24 mouse cellular contexts compared by ENCODE assay signal in genomic region chr13:39956017-39956416, GRCm38 (mm10).
"Had no signal": no experiment of that assay in that cellular context is flagged by ENCODE, and none has a peak within 500 bp of the region (broad histone marks: within the 10 kb centered on the region; RNA-seq: fewer than 3 reads in every experiment).

No protein-coding gene starts in this region.

- ATAC-seq: forebrain, embryonic 16.5 days; hindbrain, embryonic 16.5 days; inflammation-experienced regulatory T-cells, adult 6 months; intestine, embryonic 15.5 days; intestine, postnatal 0 days had no signal

- H3K4me2 ChIP-seq: heart, embryonic 12.5 days; hindbrain, embryonic 12.5 days; hindbrain, embryonic 14.5 days; intestine, embryonic 15.5 days; limb, embryonic 12.5 days; liver, embryonic 11.5 days; liver, embryonic 13.5 days; liver, embryonic 15.5 days had no signal

- H3K27me3 ChIP-seq: heart, embryonic 12.5 days; hindbrain, embryonic 12.5 days; intestine, embryonic 15.5 days; limb, embryonic 12.5 days; liver, embryonic 13.5 days; liver, embryonic 15.5 days had no signal

- H3K9ac ChIP-seq: heart, embryonic 12.5 days; hindbrain, embryonic 12.5 days; hindbrain, embryonic 14.5 days; intestine, embryonic 15.5 days; limb, embryonic 12.5 days; liver, embryonic 13.5 days; liver, embryonic 15.5 days had no signal

- H3K36me3 ChIP-seq: heart, embryonic 10.5 days; heart, embryonic 12.5 days; hindbrain, embryonic 10.5 days; hindbrain, embryonic 12.5 days; intestine, embryonic 15.5 days; limb, embryonic 10.5 days; limb, embryonic 12.5 days; liver, embryonic 13.5 days; liver, embryonic 15.5 days had no signal

- H3K27ac ChIP-seq: gastrocnemius, adult 2 months; heart, embryonic 10.5 days; hindbrain, embryonic 10.5 days; hindbrain, embryonic 12.5 days; hindbrain, embryonic 14.5 days; intestine, embryonic 15.5 days; layer of hippocampus, adult 2 months; left cerebral cortex, adult 2 months; limb, embryonic 10.5 days; limb, embryonic 12.5 days; liver, embryonic 13.5 days; liver, embryonic 15.5 days had no signal

- DNase-seq: gastrocnemius, adult 2 months; gastrocnemius, postnatal 10 days; gastrocnemius, postnatal 25 days; heart, adult 18-20 months; heart, postnatal 10 days; heart, postnatal 4 days; liver; liver, embryonic 13.5 days had no signal

- H3K4me1 ChIP-seq: heart, embryonic 10.5 days; heart, embryonic 12.5 days; hindbrain, embryonic 10.5 days; hindbrain, embryonic 12.5 days; intestine, embryonic 15.5 days; limb, embryonic 10.5 days; limb, embryonic 12.5 days; liver, embryonic 13.5 days; liver, embryonic 15.5 days had no signal

- H3K4me3 ChIP-seq: gastrocnemius, adult 2 months; heart, embryonic 10.5 days; heart, embryonic 12.5 days; hindbrain, embryonic 10.5 days; hindbrain, embryonic 12.5 days; intestine, embryonic 15.5 days; layer of hippocampus, adult 2 months; left cerebral cortex, adult 2 months; limb, embryonic 10.5 days; limb, embryonic 12.5 days; liver, embryonic 13.5 days; liver, embryonic 15.5 days had no signal

- H3K9me3 ChIP-seq: heart, embryonic 10.5 days; heart, embryonic 12.5 days; hindbrain, embryonic 10.5 days; hindbrain, embryonic 12.5 days; intestine, embryonic 15.5 days; limb, embryonic 10.5 days; limb, embryonic 12.5 days; liver, embryonic 13.5 days; liver, embryonic 15.5 days had no signal
